Mouse (Mus musculus): ENCODE measurements at regions not wholly inside any gene's neighbourhood (a gene's known extent, or its start where the extent isn't known, plus 50 kb on each side); places are given as distances from the start of the nearest gene placed in this dataset.

GRCm38 (mm10) chr11:43344767-43345561, 81.1 kb downstream of the Pttg1 start:
- Histone ChIP-seq H3K4me1 (peaks cover 19% of the 10 kb centered on the region), H3K9ac (no peak overlapping the region), H3K9me3 (no peaks in the 10 kb centered on the region), H3K36me3 (replicated peaks) (no peaks in the 10 kb centered on the region), H3K27ac (peak overlapping the region; percentile 64), H3K4me2 (no peak overlapping the region; the same call in 1 of the 2 replicates), H3K27me3 (no peaks in the 10 kb centered on the region), H3K4me3 (replicated peaks) (no peak overlapping the region)
- 38% methylated on average over 14 of the region's 14 CpGs for WGBS
- ATAC-seq (ENCODE audit: low FRiP score) = peak; percentile 73

- H3K4me3 ChIP-seq (replicated peaks) = no peak overlapping the region
These were observed 82.5 kb downstream of the Pttg1 start for GRCm38 (mm10) chr11:43343574-43343973.

GRCm38 (mm10) chr11:43338377-43338993, 87.6 kb downstream of the Pttg1 start:
- Histone ChIP-seq H3K4me2 (no peak overlapping the region), H3K9ac (no peak overlapping the region), H3K27ac (no peak overlapping the region), H3K36me3 (replicated peaks) (no peaks in the 10 kb centered on the region), H3K27me3 (no peaks in the 10 kb centered on the region), H3K4me1 (no peaks in the 10 kb centered on the region), H3K9me3 (no peaks in the 10 kb centered on the region), H3K4me3 (replicated peaks) (no peak overlapping the region)
- no peak for ATAC-seq (ENCODE audit: low FRiP score)
- 80% methylated on average over 2 of the region's 2 CpGs for WGBS

More at GRCm38 (mm10) chr11:43343574-43343973, 82.5 kb downstream of the Pttg1 start:
- WGBS = 91% methylated on average over 5 of the region's 5 CpGs
- Histone ChIP-seq H3K4me2 (no peak overlapping the region), H3K27ac (no peak overlapping the region), H3K27me3 (no peaks in the 10 kb centered on the region), H3K36me3 (replicated peaks) (no peaks in the 10 kb centered on the region), H3K9ac (no peak overlapping the region), H3K9me3 (no peaks in the 10 kb centered on the region), H3K4me1 (peaks cover 14% of the 10 kb centered on the region)
- ATAC-seq (ENCODE audit: low FRiP score) = no peak

GRCm38 (mm10) chr11:43335668-43336265, 90.3 kb downstream of the Pttg1 start:
- no peaks in the 10 kb centered on the region for H3K4me1 ChIP-seq
- H3K9me3 ChIP-seq = no peaks in the 10 kb centered on the region
- H3K27me3 ChIP-seq = no peaks in the 10 kb centered on the region
- no peak overlapping the region for H3K4me2 ChIP-seq
- H3K4me3 ChIP-seq (replicated peaks) = no peak overlapping the region
- H3K36me3 ChIP-seq (replicated peaks) = no peaks in the 10 kb centered on the region
- 68% methylated on average over 7 of the region's 7 CpGs for WGBS
- ATAC-seq (ENCODE audit: low FRiP score) = peak; percentile 57; the same call in 1 of the 2 replicates
- H3K9ac ChIP-seq = no peak overlapping the region
- no peak overlapping the region for H3K27ac ChIP-seq

GRCm38 (mm10) chr11:43333547-43333946, 92.5 kb downstream of the Pttg1 start:
- ATAC-seq (ENCODE audit: low FRiP score) = no peak
- H3K4me3 ChIP-seq (replicated peaks) = no peak overlapping the region
- no peaks in the 10 kb centered on the region for H3K9me3 ChIP-seq
- WGBS = 80% methylated on average over 4 of the region's 4 CpGs
- H3K27me3 ChIP-seq = no peaks in the 10 kb centered on the region
- no peak overlapping the region for H3K27ac ChIP-seq
- no peaks in the 10 kb centered on the region for H3K4me1 ChIP-seq
- no peaks in the 10 kb centered on the region for H3K36me3 ChIP-seq (replicated peaks)
- H3K9ac ChIP-seq = no peak overlapping the region
- no peak overlapping the region for H3K4me2 ChIP-seq

GRCm38 (mm10) chr11:43313996-43314395, 112.1 kb downstream of the Pttg1 start:
- H3K4me1 ChIP-seq = peaks cover 5% of the 10 kb centered on the region; the same call in 1 of the 2 replicates
- no peak overlapping the region for H3K4me2 ChIP-seq
- H3K27ac ChIP-seq = no peak overlapping the region
- no peaks in the 10 kb centered on the region for H3K9me3 ChIP-seq
- ATAC-seq (ENCODE audit: low FRiP score) = no peak
- H3K4me3 ChIP-seq (replicated peaks) = no peak overlapping the region
- WGBS = 86% methylated on average over 4 of the region's 4 CpGs
- no peak overlapping the region for H3K9ac ChIP-seq
- H3K27me3 ChIP-seq = no peaks in the 10 kb centered on the region
- H3K36me3 ChIP-seq (replicated peaks) = no peaks in the 10 kb centered on the region
